Mouse (Mus musculus): Measurements from ENCODE around the gene Gm20721.

DNA sequence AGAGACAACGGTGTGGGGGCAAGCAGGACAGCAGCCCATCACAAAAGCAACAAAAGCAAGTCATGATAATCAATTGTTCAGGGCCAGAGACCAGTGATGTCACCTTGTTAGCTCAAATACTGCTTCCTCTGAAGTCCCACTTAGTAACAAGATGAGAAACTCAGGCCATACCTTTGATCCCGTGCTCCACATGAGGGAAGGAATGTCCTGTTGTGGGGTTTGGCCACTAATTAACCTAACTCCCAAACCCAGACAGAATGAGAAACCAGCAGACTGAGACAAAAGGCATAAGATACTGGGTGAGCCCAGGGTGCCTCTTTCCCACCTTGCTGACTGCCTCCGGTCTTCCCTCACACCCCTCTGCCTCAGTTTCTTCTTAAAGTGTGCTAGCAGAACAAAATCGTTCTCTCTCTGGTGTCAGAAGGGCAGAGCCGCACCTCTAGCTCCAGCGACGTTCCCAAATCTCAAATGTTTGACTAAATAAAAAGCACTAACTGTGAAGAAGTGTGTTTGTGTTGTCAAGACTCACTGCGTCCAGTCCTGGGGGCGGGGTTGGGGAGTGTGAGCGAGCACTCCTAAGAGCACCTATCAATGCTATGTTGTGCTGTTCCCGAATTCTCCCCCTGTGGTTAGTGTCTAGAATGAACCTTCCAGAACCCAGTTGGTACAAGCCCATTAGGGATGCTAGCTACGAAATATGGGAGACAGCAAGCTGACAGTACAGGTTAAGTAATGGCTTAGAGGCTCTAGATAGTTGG is 57.7 kb downstream of the Gm20721 start:
- no peak for TF ChIP-seq CTCF (IDR thresholded peaks at IDR 0.05; ENCODE audit: insufficient read depth, low read depth, low read length)
- no peak for TF ChIP-seq POLR2A (IDR thresholded peaks at IDR 0.05; ENCODE audit: insufficient read depth, low read depth, low read length)
